Mouse (Mus musculus): ENCODE measurements around the gene Col18a1.

The Col18a1 gene

DNA sequence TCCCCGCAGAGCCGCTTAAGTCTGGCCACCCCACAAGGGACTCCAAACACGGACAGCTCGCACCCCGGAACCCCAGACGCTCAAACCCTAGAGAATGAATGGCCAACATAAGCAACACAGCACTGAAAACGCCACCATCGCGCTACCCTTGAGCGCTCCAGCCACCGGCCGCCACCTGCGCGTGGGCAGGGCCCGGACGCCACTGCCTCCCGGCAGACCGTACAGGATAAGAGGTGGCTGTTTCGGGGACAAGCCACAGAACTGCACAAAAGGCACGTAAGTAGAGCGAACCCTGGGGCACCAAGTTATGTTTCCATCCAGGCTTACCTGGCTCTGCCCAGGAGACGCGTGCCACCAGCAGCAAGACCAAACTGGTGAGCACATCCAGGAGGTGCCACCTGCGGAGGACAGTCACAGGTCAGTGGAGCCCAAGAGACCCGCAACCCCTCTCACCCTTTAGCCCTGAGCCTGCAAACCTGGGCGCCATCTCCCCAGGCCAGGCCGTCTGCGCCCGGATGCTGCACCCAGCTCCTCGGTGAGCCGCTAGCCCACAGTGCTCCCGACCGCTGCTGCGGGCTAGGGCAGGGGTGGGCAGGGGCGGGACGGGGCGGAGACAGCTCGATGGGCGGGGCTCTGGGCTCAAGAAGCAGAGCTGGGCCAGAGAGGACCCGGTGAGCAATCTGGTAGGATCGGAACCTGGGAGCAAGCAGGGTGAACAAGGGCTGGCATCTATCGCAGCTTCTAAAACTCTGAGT, at the start of gene Col18a1:
Col18a1 (minus strand) TSS at position 586 of the 755 bp plus-strand sequence.
- peak; percentile 80 to 85 for DNase-seq

- no peak for DNase-seq
These were observed 49.3 kb upstream of the Col18a1 start for GRCm38 (mm10) chr10:77215641-77216040.

- DNase-seq: peak; percentile 70 to 85
These were observed 48.2 kb upstream of the Col18a1 start for GRCm38 (mm10) chr10:77214586-77214985.

GRCm38 (mm10) chr10:77213483-77213882, 47.1 kb upstream of the Col18a1 start:
- DNase-seq: no peak

DNA sequence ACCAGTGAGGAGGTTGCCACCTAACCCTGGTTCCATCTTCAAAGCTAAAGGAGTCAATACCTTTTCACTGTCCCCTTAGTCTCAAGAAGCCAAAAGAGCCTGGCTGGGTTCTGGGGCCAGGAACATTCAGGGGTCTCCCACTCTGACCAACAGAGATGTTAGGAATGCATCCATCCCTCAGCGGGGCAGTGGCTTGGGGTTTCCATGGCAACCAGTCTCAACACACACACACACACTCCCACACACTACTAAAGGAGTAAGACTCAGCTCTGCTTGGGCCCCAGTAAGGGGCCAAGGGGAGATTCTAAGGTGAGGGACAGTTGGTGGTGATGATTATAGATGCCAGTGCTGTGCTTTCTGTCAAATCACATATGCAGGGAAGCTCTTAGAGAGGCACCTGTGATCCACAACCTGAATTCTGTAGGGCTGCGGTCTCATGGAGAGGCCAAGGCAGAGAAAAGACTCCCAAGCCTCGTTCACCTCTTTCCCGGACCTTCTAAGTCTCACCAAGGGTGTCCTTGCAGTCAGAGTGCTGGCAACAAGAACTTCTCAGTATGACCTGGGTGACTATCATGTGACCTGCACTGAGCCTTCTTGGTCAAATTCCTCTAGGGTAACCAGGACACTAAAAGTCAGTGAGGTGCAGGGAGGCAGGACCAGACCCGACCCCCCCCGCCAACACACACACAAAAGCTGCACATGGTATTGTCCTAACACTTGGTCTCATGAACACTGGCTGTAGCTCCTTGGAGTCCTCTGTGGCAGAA, 46.2 kb upstream of the Col18a1 start:
- DNase-seq: peak in 1 of 2 experiments; percentile 24

GRCm38 (mm10) chr10:77211116-77211570, 44.8 kb upstream of the Col18a1 start:
- peak; percentile 69 to 81 for DNase-seq

- DNase-seq: no peak
These were observed 44.3 kb upstream of the Col18a1 start for GRCm38 (mm10) chr10:77210666-77211065.

- DNase-seq: peak; percentile 64 to 76
These were observed 42.9 kb upstream of the Col18a1 start for GRCm38 (mm10) chr10:77209261-77209660.

GRCm38 (mm10) chr10:77206565-77207079, 40.3 kb upstream of the Col18a1 start:
- peak; percentile 74 to 82 for DNase-seq

DNA sequence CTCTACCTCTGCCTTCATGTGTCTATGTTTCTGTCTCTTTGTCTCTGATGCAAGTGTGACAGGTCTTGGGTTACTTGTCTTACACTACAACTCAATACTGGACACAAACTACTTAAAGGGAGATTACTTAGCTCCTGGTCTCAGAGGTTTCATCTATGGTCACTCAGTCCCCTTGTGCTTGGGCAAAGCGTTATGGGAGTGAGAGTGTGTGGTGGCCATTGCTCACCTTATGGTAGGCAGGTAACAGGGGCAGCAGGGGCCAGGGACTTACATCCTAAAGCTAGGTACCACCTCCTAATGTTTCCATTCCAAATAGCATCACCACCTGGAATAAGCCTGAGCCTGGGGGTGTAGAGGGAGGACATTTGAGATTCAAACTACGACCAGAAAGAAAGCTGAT, 39.8 kb upstream of the Col18a1 start:
- no peak for DNase-seq

- DNase-seq: no peak
These were observed 37.6 kb upstream of the Col18a1 start for GRCm38 (mm10) chr10:77203960-77204359.

DNA sequence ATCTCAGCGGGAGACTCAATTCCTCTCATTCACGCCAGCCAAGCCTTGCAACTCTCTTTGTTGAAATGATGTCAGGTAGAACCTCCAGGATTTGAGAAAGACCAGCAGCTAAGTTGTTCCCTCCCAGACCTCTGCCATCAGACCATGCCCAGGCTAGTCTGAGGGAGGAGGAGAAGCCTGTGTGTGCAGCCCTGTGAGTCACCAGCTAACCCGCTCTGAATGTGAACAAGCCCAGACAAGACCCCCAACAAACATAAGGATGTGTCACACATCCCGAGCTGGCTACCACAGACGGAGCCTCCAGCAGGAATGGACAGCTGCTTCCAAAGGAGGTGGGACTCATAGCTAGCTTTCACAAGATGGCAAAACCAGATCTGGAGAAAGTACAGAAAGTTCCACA, 35.6 kb upstream of the Col18a1 start:
- DNase-seq: no peak

- DNase-seq: no peak
These were observed 33.9 kb upstream of the Col18a1 start for GRCm38 (mm10) chr10:77200295-77200694.

DNA sequence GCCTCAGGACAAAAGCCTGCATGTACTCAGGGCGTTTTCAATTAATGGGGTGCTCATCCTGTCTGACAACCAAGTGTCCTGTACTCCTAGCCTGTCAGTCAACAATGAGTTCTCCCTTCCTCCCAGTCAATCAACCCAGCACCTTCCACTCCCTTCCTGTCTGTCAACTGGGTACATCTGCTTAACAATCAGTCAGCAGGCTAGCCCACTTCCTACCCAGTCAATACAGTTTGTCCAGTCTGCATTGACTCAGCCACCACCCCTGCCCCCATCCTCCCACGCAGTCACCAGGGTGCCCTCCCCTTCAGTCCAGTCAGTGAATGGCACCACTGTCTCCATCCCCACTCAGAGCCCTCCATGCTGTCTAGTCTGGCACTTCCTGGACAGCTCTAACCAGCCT, 32.9 kb upstream of the Col18a1 start:
- no peak for DNase-seq

DNA sequence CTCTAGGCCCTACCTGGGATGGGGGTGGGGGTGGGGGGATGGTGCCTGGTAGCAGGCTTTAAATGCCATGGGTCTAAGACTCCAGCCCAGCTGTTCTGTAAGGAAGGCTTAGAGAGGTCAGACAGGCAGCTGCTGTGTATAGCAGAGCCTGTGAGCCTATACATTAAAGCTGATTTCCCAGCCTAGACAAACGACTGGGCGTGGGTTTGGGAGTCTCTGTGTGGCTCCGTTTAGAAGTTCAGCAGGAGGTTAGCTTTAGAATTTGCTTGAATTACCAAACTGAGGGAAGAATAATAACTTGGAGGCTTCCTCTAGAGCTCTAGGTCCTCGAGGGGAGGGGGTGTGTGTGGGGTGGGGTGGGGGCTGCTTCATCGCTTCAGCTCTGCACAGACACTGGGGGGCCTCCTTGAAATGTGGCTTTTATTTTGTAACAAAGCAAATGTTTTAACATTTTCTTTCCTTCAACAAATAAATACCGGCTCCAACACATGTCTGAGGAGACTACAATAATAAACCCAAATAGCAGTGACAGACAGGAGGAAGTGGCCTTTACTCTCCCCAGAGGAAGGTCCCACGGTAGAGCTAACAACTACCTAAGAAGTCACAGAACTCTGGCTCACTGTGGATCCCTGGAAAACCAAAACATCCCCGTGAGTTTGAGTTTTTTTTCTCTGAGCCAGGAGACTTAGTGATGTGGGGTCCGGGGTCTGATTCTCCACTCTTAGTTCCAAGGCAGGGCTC, 31.3 kb upstream of the Col18a1 start:
- DNase-seq: no peak

DNA sequence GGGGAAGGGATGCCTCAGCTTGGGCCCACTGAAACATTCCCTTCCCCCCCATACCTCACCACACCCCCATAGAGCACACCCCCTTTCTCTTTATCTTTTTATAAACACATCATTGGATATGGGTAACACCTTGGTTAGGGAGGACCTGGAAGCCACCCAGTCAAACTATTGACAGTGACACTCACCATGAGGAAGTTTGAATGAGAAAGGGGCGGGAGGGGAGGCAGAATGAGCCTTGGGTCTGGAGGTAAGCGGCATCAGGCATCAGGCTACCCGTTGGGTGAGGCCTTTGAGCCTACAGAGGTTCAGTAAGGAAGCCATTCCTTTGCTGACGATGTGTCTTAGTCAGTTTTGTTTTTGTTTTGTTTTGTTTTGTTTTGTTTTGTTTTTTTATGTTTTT, 30.3 kb upstream of the Col18a1 start:
- no peak for DNase-seq

- no peak for DNase-seq
These were observed 29.8 kb upstream of the Col18a1 start for GRCm38 (mm10) chr10:77196115-77196514.

DNA sequence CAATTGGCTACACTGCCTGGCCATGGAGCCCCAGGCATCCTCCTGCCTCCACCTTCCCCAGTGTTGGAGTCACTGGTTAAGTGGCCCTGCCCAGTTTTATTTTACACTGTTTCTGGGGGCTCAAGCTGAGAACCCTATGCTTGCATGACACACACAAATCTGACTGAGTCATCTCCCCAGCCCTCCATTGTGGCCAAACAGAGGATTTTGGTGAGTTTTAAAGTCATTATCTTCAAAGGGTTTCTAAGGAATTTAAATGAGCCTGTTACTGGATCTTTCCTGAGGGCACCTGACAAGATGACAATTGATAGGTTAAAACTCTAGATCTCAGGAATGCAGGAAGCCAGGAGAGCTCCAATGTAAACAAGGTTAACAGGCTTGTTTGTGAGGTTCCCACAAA, 27.1 kb upstream of the Col18a1 start:
- DNase-seq: no peak

DNA sequence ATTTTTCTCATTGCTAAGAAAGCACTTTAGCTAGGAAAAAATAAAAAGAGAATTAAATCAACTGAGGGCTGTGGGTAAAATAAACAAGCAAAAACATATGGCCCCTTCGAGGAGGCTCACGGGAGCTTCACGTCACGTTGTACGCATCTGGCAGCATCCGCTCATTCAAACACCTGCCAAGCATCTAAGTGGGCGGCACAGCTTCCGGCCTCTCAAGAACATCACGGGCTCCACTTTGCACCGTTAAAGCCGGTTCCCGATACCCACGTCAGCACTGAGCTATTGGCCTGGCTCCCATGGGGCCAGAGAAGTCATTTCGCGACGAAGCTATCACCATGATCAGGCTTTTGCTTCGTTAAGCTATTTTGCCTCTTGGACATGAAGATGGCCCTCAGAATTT, 26.4 kb upstream of the Col18a1 start:
- no peak for DNase-seq

GRCm38 (mm10) chr10:77190967-77191915, 24.9 kb upstream of the Col18a1 start:
- DNase-seq: no peak

GRCm38 (mm10) chr10:77187427-77187826, 21.1 kb upstream of the Col18a1 start:
- no peak for DNase-seq

GRCm38 (mm10) chr10:77182804-77183331, 16.5 kb upstream of the Col18a1 start:
- no peak for DNase-seq
